Mouse (Mus musculus) left cerebral cortex, adult 8-10 months (tissue): Measurements from ENCODE around the gene Tsc22d2. TPM values are rescaled to one million over a fixed set of nuclear protein-coding genes. Genes with fewer than 3 reads are reported as not detected.

Source experiments
- DNase-seq, 2 experiments: peaks; one replicate each; pipeline ENCODE4 v3.0.0; 2022; ENCODE audit warnings: low spot score in 2 of 2
- total RNA-seq, 4 experiments: library from RNA; stranded (reverse); gene quantifications; 2 replicates each; pipeline ENCODE4 v1.2.4; 2022

Tsc22d2 gene
- total RNA-seq = 10 to 100 TPM; 30.9 to 35.8 (median 34.7) TPM

GRCm38 (mm10) chr3:58414234-58414938 lies at the start of gene Tsc22d2:
Gene Tsc22d2, plus strand, starts transcription at chr3:58414715.
- DNase-seq = peak; percentile 93 to 97

- DNase-seq = no peak
Measured at GRCm38 (mm10) chr3:58366756-58367155, 47.8 kb upstream of the Tsc22d2 start.

DNA sequence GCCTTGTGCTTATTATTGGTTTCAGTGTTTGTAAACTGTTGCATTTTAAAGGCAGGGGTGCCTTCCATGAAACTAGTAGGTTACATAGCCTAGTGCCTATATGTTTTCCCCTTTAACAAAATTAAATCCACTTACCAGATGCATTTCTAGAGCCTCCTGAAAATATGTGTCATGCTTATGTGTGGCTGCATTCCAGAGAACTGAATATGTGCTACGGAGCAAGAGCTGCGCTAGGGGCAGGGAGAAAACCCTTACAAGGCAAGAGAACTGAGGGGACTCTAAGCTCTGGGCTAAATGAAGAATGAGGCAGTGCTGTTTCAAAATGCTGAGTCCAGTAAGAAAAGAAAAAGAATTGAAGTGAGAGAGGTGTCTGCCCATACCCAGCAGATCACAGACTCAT lies 43.7 kb upstream of the Tsc22d2 start:
- no peak for DNase-seq

GRCm38 (mm10) chr3:58372066-58372904 lies 42.2 kb upstream of the Tsc22d2 start:
- peak in 1 of 2 experiments; percentile 13 for DNase-seq

DNA sequence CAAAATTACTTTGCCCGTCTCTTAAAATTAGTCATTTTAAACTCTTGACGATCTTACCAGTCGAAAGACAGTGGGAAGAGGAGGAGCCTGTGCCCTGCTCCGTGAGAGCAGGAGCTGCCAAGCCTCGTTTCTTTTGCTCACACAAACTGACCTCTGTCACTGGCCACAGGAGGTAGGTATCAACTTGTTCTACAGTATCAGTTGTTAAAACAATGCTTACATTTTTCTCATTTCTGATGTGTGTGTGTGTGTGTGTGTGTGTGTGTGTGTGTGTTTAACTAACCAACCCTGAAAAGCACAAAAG lies 41.7 kb upstream of the Tsc22d2 start:
- DNase-seq = no peak

GRCm38 (mm10) chr3:58374281-58374680 lies 40.2 kb upstream of the Tsc22d2 start:
- DNase-seq = no peak

DNA sequence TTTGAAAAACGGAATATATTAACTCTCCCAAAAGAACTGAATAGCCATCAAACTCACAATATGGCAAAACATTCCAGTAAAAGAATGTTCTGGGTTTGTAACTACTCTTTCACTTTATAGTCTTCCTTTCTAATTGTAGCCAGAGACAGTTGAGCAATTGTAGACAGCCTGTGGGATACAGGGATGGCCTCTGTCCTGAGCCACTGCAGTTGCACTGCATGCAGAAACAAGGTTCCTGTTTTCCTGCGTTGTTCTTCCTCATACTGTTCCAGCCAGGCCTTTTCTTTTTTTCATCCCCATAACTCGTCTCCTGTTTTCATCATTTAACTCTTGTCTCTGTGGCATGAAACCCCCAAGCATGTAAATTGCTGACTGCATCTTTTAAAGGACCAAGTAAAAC lies 37.8 kb upstream of the Tsc22d2 start:
- DNase-seq = no peak

DNA sequence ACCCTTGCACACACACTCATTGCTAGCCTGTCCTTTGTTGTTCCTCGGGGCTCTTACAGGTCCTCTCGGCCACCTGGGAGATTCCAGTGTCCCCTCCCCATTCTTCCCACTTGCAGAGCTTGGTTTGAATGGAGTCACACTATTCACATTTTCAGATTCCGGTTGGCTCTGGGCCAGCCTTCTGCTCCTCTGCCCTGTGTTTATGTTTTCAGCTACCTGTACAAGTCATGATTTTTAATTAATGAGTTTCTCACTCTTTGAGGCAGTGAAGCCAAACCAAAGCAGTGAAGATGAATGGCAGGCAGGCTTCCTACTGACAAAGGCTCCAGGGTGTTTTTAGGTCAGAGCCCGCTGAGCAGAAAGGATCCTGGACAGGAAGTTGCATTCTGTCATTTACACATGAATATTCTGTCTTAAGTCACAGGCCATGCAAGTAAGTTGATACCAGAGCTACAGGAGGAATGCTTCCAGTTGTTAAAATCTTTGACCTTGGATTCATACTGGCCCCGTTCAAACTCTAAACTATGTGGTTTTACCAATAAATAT lies 36.9 kb upstream of the Tsc22d2 start:
- DNase-seq = no peak

GRCm38 (mm10) chr3:58382676-58383075 lies 31.8 kb upstream of the Tsc22d2 start:
- no peak for DNase-seq

- no peak for DNase-seq
Measured at GRCm38 (mm10) chr3:58385060-58385459, 29.5 kb upstream of the Tsc22d2 start.

GRCm38 (mm10) chr3:58388731-58389130 lies 25.8 kb upstream of the Tsc22d2 start:
- no peak for DNase-seq

- no peak for DNase-seq
Measured at GRCm38 (mm10) chr3:58398541-58398940, 16.0 kb upstream of the Tsc22d2 start.

DNA sequence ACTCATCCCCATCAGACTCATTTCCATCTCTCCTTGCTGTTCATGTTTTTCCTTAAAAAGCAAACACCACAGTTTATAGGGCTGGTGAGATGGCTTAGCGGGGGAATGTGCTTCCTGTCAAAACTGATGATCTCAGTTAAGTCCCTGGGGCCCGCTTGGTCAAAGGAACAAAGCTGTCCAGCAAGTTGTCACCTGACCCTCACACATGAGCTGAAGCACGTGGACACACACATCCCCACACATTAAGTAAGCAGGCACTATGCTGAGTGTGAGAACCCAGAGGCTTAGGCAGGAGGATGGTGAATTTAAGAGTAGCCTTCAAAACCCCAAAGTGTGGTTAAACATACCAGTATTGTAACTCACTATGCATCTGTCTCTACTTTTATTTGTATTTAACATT lies 14.6 kb upstream of the Tsc22d2 start:
- no peak for DNase-seq

DNA sequence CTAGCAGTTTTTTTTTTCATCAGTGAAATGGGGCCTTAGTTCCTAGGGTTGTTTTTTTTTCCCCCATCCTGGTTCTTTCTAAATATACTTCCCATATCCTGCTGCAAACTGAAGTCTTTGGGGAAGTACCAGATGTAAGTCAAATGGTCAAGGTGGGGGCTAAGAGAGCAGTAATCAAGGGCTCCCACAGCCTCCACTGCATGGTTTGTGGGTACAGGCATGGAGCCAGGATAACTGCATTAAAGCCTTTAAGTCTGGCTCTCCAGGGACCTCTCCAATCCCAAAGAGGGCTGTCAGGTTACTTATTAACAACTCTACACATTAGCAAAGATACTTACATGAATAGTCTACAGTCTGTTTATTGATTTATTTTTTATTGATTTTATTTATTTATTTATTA lies 2.8 kb upstream of the Tsc22d2 start:
- no peak for DNase-seq

DNA sequence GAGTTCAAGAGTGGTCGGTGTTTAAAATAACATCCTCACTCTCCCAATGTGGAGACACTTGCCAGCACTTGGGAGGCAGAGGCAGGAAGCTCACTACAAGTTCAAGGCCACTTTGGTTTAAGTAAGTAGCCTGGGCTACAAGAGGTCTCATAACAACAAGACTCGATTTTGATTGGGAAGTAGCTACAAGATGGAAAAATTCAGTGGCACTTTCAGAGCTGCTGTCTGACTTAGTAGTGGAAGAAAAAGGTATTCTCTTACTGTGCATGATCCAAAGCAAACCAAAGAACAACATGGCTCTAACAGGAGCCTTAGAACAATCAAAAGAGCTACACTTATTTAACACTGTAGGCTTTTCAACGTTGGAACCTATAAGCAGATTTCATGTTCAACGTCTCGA lies 844 bp upstream of the Tsc22d2 start:
- no peak for DNase-seq

GRCm38 (mm10) chr3:58414986-58415883 lies 720 bp downstream of the Tsc22d2 start:
- peak; percentile 48 to 53 for DNase-seq

- peak; percentile 56 for DNase-seq
Measured at GRCm38 (mm10) chr3:58415884-58416725, 1.6 kb downstream of the Tsc22d2 start.

- peak; percentile 21 to 36 for DNase-seq
Measured at GRCm38 (mm10) chr3:58416726-58417437, 2.4 kb downstream of the Tsc22d2 start.

DNA sequence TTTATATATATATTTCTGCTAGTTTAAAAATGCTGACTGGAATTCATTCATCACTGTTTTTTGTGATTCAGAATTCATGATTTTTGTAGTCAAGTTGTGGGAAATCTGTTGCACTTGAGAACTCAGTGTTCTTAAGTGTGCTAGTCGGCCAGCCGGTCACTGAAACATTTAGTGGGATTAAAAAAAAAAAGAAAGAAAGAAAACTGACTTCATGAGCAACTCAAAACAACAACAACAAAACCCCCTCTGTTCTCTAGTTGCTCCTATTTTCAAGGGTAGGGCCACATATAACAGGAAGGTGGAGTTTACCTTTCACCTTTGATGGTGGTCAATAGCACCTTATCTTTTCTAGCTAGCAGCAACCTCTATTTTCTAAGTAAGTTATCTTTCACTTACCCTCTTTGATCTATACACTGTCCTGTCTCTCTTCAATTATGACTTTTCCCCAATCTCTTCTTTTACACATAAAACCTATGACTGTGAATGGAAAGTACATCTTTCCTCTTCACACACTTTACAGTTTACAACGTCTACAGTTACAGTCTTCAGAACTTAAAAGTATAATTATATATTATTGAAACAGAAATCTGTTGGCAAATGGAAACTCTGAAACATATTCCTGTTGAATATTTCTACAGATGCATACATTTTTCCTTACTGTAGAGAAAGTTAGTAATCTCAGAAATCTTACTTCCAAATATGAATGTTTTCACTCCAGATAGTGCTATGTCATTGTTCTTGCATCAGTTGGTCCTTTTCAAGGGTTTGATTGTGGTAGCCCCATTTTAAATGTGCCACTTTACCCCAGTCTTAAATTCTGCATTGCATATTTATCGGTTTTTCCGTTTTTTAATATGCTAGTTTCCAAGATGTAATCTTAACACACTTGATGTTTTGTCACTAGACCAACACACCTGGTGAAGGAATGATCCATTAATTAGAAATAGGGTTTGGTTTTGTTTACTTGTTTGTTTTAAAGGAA lies 4.5 kb downstream of the Tsc22d2 start:
- DNase-seq = no peak
